Mouse (Mus musculus) liver, adult 2 months (tissue): ENCODE results near the gene Lama4.

ENCODE experiments used
- CTCF ChIP-seq: fragments of 200-500 bp; IDR thresholded peaks from 2 replicates; pipeline ENCODE4 v1.5.1; 2011; ENCODE audit warnings: low read depth, low read length, control low read depth
- POLR2A ChIP-seq: fragments of 200-500 bp; IDR thresholded peaks from 2 replicates; pipeline ENCODE4 v1.6.1; 2011; ENCODE audit warnings: low read length, control low read depth; ENCODE audit not compliant: insufficient read depth; ENCODE audit errors: extremely low read depth

DNA sequence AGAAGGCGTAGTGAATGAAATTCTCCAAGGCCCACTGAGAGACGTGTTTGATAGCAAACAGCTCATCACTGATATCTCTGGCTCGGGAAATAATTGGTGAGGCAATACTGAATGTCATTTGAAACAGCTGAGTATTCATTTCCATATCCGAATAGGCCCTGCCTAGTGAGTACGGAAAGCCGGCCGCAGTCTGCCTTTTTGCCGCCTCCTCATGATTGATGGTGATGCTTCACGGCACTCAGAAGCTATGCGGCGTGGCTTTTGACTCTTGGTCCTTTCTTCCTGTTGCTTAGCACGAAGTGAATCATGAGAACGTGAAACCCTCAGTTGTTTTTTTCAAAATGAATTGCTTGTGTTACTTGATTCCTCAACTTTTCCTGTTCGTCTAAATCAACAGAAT lies 175.5 kb downstream of the Lama4 start:
- TF ChIP-seq POLR2A (no peak), CTCF (no peak)
